ENCODE assay signal across 8 mouse cellular contexts in genomic region chr4:45654019-45654803, GRCm38 (mm10).
A peak's percentile ranks its signal among the peaks of the same experiment; 100 is the strongest.
DNase-seq lines count a peak whose midpoint lies in the region; ATAC-seq and TF ChIP-seq lines count a peak whose summit lies in the region.

No protein-coding gene starts in this region.

- no peaks in the 10 kb centered on the region for H3K27me3 ChIP-seq in hindbrain, embryonic 11.5 days (ENCODE audit: control insufficient read depth, insufficient read depth, low read length)
- H3K27me3 ChIP-seq in midbrain, embryonic 16.5 days (ENCODE audit: control insufficient read depth, insufficient read depth, low read depth, low read length), result no peaks in the 10 kb centered on the region

- H3K4me1 ChIP-seq in ES-E14 (ENCODE audit: control insufficient read depth in 2 of 2, insufficient read depth in 2 of 2, low read length in 2 of 2, poor library complexity in 1 of 2), result peaks cover 2 to 6% of the 10 kb centered on the region in 2 experiments; a peak in 2 of 4 replicates
- H3K4me1 ChIP-seq in hindbrain, embryonic 11.5 days (replicated peaks; ENCODE audit: control insufficient read depth, insufficient read depth, low read length), result peaks cover 6% of the 10 kb centered on the region
- peaks cover 8% of the 10 kb centered on the region for H3K4me1 ChIP-seq in midbrain, embryonic 16.5 days (ENCODE audit: control insufficient read depth, insufficient read depth, low read length)

- no peaks in the 10 kb centered on the region for H3K36me3 ChIP-seq in ES-E14 (ENCODE audit: control insufficient read depth, insufficient read depth, low read length, poor library complexity, severe bottlenecking)
- H3K36me3 ChIP-seq in hindbrain, embryonic 11.5 days (ENCODE audit: control insufficient read depth, insufficient read depth, low read length), result no peaks in the 10 kb centered on the region
- no peaks in the 10 kb centered on the region for H3K36me3 ChIP-seq in midbrain, embryonic 16.5 days (ENCODE audit: control insufficient read depth, insufficient read depth, low read length)

- peak; percentile 35; the same call in 1 of the 2 replicates for ATAC-seq in hindbrain, embryonic 11.5 days (ENCODE audit: low FRiP score)
- 0 out of 2 replicates have a peak, but pooled peaks have one; percentile 28 for ATAC-seq in midbrain, embryonic 16.5 days

- in situ Hi-C loops in ES-E14 (cut with MboI; ENCODE audit: low sequenced_read_pairs in 2 of 2, unreplicated experiment in 2 of 2), result no loop called here

- H3K27ac ChIP-seq in ES-E14 (ENCODE audit: insufficient read depth, low read depth, low read length, poor library complexity, severe bottlenecking), result peak overlapping the region; percentile 33; the same call in 1 of the 2 replicates
- peak overlapping the region; percentile 24; the same call in 1 of the 2 replicates for H3K27ac ChIP-seq in hindbrain, embryonic 11.5 days (ENCODE audit: low read depth, low read length)
- H3K27ac ChIP-seq in midbrain, embryonic 16.5 days (ENCODE audit: low read length), result no peak overlapping the region

- DNase-seq in ES-E14 (ENCODE audit: low read depth, low spot score) (peak; percentile 87), ZHBTc4 (ENCODE audit: low read depth, low spot score) (peak; percentile 89)
- peak; percentile 48 for DNase-seq in hindbrain, embryonic 11.5 days (ENCODE audit: low spot score)
- DNase-seq in gastrocnemius, postnatal 14 days, result no peak
- no peak for DNase-seq in layer of hippocampus, adult 8-10 months (ENCODE audit: low spot score in 2 of 2)
- no peak for DNase-seq in spleen, postnatal 4 days (ENCODE audit: low spot score in 2 of 2)
- DNase-seq in kidney, postnatal 36 days, result no peak

- WGBS in hindbrain, embryonic 11.5 days, result 4% methylated on average over 14 of the region's 14 CpGs
- WGBS in midbrain, embryonic 16.5 days, result 12% methylated on average over 14 of the region's 14 CpGs

- no peak overlapping the region for H3K9ac ChIP-seq in ES-E14 (ENCODE audit: insufficient read depth, low read depth, low read length, poor library complexity, severe bottlenecking)
- H3K9ac ChIP-seq in hindbrain, embryonic 11.5 days (ENCODE audit: low read depth, low read length), result no peak overlapping the region
- no peak overlapping the region for H3K9ac ChIP-seq in midbrain, embryonic 16.5 days (ENCODE audit: low read depth, low read length)

- H3K9me3 ChIP-seq in ES-E14 (ENCODE audit: control insufficient read depth, insufficient read depth, low read depth, low read length), result no peaks in the 10 kb centered on the region
- no peaks in the 10 kb centered on the region for H3K9me3 ChIP-seq in hindbrain, embryonic 11.5 days (ENCODE audit: control insufficient read depth, low read length)
- H3K9me3 ChIP-seq in midbrain, embryonic 16.5 days (replicated peaks; ENCODE audit: control insufficient read depth, low read length, poor library complexity, severe bottlenecking), result no peaks in the 10 kb centered on the region

- intact Hi-C loops in gastrocnemius, postnatal 14 days (cut with DNase I; ENCODE audit: low total_unique reads), result no loop called here

- no peak overlapping the region; a peak in 1 of 4 replicates for H3K4me3 ChIP-seq in ES-E14 (ENCODE audit: insufficient read depth in 1 of 2, low read depth in 1 of 2, low read length in 2 of 2, poor library complexity in 1 of 2, severe bottlenecking in 1 of 2)
- H3K4me3 ChIP-seq in hindbrain, embryonic 11.5 days (ENCODE audit: low read depth, low read length), result no peak overlapping the region
- no peak overlapping the region for H3K4me3 ChIP-seq in midbrain, embryonic 16.5 days (ENCODE audit: low read depth, low read length)

- peak overlapping the region; percentile 23; the same call in 1 of the 2 replicates for H3K4me2 ChIP-seq in hindbrain, embryonic 11.5 days (replicated peaks; ENCODE audit: low read depth, low read length)
- H3K4me2 ChIP-seq in midbrain, embryonic 16.5 days (ENCODE audit: low read length), result peak overlapping the region; percentile 18

TF ChIP-seq in ES-E14, 5 proteins besides CTCF, POLR2A, EP300 and RAD21:
- TF ChIP-seq CHD2 (IDR thresholded peaks at IDR 0.05; ENCODE audit: low read depth, low read length) (peak; percentile 66; the same call in 1 of the 2 replicates), ZC3H11A (IDR thresholded peaks at IDR 0.05; ENCODE audit: borderline replicate concordance, low read depth, low read length) (no peak)

Comparison
In these comparisons a context has a peak if more than half of its experiments do, and no peak if none do; other contexts are left out.
1. DNase-seq: peak in ES-E14 (single experiment), ZHBTc4 (single experiment) and hindbrain, embryonic 11.5 days (single experiment); none in gastrocnemius, postnatal 14 days (single experiment), layer of hippocampus, adult 8-10 months (0 of 2), spleen, postnatal 4 days (0 of 2) and kidney, postnatal 36 days (0 of 2).